9 mouse cellular contexts compared by ENCODE assay signal in genomic region chr10:122885301-122885700, GRCm38 (mm10).
DNase-seq lines count a peak whose midpoint lies in the region; ATAC-seq and TF ChIP-seq lines count a peak whose summit lies in the region.
"Had no signal": no experiment of that assay in that cellular context is flagged by ENCODE, and none has a peak within 500 bp of the region (broad histone marks: within the 10 kb centered on the region; RNA-seq: fewer than 3 reads in every experiment).

No protein-coding gene starts in this region.

- WGBS in embryonic facial prominence, embryonic 13.5 days, result 79% methylated on average over 5 of the region's 5 CpGs
- 52% methylated on average over 5 of the region's 5 CpGs for WGBS in hindbrain, embryonic 15.5 days
- WGBS in neural tube, embryonic 12.5 days, result 72% methylated on average over 5 of the region's 5 CpGs

- H3K4me3 ChIP-seq in embryonic facial prominence, embryonic 13.5 days, result no peak overlapping the region
- no peak overlapping the region for H3K4me3 ChIP-seq in hindbrain, embryonic 15.5 days
- no peak overlapping the region for H3K4me3 ChIP-seq in neural tube, embryonic 12.5 days
- H3K4me3 ChIP-seq: liver, embryonic 15.5 days had no signal

- H3K4me2 ChIP-seq in embryonic facial prominence, embryonic 13.5 days, result no peak overlapping the region
- no peak overlapping the region for H3K4me2 ChIP-seq in hindbrain, embryonic 15.5 days
- peak overlapping the region; percentile 35 for H3K4me2 ChIP-seq in neural tube, embryonic 12.5 days (replicated peaks)

- TF ChIP-seq CTCF in brain, embryonic 14.5 days (IDR thresholded peaks at IDR 0.05; ENCODE audit: borderline replicate concordance, extremely low read depth, insufficient read depth, insufficient read length), result no peak

- TF ChIP-seq POLR2A in brain, embryonic 14.5 days (IDR thresholded peaks at IDR 0.05; ENCODE audit: borderline replicate concordance, extremely low read depth, insufficient read depth, insufficient read length, poor library complexity, severe bottlenecking), result no peak

- peak; percentile 49 for DNase-seq in brain, embryonic 14.5 days (ENCODE audit: low read depth)
- no peak for DNase-seq in heart, postnatal 4 days
- DNase-seq in right cerebral cortex, postnatal 36 days (ENCODE audit: low spot score in 2 of 2), result no peak
- no peak for DNase-seq in adrenal gland, postnatal 10 days
- DNase-seq: thymus, postnatal 14 days had no signal

- peaks cover 67% of the 10 kb centered on the region for H3K4me1 ChIP-seq in embryonic facial prominence, embryonic 13.5 days
- H3K4me1 ChIP-seq in hindbrain, embryonic 15.5 days (replicated peaks), result peaks cover 82% of the 10 kb centered on the region
- peaks cover 81% of the 10 kb centered on the region for H3K4me1 ChIP-seq in neural tube, embryonic 12.5 days
- H3K4me1 ChIP-seq: liver, embryonic 15.5 days had no signal

- H3K27ac ChIP-seq in embryonic facial prominence, embryonic 13.5 days, result peak overlapping the region; percentile 92
- H3K27ac ChIP-seq in hindbrain, embryonic 15.5 days (replicated peaks), result peak overlapping the region; percentile 95
- peak overlapping the region; percentile 98 for H3K27ac ChIP-seq in neural tube, embryonic 12.5 days
- H3K27ac ChIP-seq: liver, embryonic 15.5 days had no signal

- no peaks in the 10 kb centered on the region for H3K36me3 ChIP-seq in embryonic facial prominence, embryonic 13.5 days
- H3K36me3 ChIP-seq in hindbrain, embryonic 15.5 days, result no peaks in the 10 kb centered on the region
- no peaks in the 10 kb centered on the region for H3K36me3 ChIP-seq in neural tube, embryonic 12.5 days
- H3K36me3 ChIP-seq: liver, embryonic 15.5 days had no signal

- H3K9ac ChIP-seq in embryonic facial prominence, embryonic 13.5 days, result no peak overlapping the region; the same call in 1 of the 2 replicates
- no peak overlapping the region for H3K9ac ChIP-seq in hindbrain, embryonic 15.5 days
- 0 out of 2 replicates have a peak overlapping the region, but pooled peaks have one; percentile 22 for H3K9ac ChIP-seq in neural tube, embryonic 12.5 days
- H3K9ac ChIP-seq: liver, embryonic 15.5 days had no signal

- H3K9me3 ChIP-seq in embryonic facial prominence, embryonic 13.5 days, result no peaks in the 10 kb centered on the region
- H3K9me3 ChIP-seq in hindbrain, embryonic 15.5 days, result no peaks in the 10 kb centered on the region
- no peaks in the 10 kb centered on the region for H3K9me3 ChIP-seq in neural tube, embryonic 12.5 days
- H3K9me3 ChIP-seq: liver, embryonic 15.5 days had no signal

- no peaks in the 10 kb centered on the region for H3K27me3 ChIP-seq in embryonic facial prominence, embryonic 13.5 days
- no peaks in the 10 kb centered on the region for H3K27me3 ChIP-seq in hindbrain, embryonic 15.5 days
- H3K27me3 ChIP-seq in neural tube, embryonic 12.5 days (replicated peaks), result no peaks in the 10 kb centered on the region
- H3K27me3 ChIP-seq: liver, embryonic 15.5 days had no signal

- no peak for ATAC-seq in embryonic facial prominence, embryonic 13.5 days (ENCODE audit: insufficient number of reproducible peaks, insufficient read depth, low FRiP score, low TSS enrichment, low read depth)
- no peak for ATAC-seq in hindbrain, embryonic 15.5 days (ENCODE audit: low FRiP score, low read depth)
- ATAC-seq in neural tube, embryonic 12.5 days (ENCODE audit: low FRiP score, low read depth), result no peak
